Mouse (Mus musculus): ENCODE data around the gene Syn3.
"Not testable (repeated sequence)": the region's sequence is repeated elsewhere in the genome, so short reads cannot be mapped to it uniquely, and the experiment has no call there.

The Syn3 gene

DNA sequence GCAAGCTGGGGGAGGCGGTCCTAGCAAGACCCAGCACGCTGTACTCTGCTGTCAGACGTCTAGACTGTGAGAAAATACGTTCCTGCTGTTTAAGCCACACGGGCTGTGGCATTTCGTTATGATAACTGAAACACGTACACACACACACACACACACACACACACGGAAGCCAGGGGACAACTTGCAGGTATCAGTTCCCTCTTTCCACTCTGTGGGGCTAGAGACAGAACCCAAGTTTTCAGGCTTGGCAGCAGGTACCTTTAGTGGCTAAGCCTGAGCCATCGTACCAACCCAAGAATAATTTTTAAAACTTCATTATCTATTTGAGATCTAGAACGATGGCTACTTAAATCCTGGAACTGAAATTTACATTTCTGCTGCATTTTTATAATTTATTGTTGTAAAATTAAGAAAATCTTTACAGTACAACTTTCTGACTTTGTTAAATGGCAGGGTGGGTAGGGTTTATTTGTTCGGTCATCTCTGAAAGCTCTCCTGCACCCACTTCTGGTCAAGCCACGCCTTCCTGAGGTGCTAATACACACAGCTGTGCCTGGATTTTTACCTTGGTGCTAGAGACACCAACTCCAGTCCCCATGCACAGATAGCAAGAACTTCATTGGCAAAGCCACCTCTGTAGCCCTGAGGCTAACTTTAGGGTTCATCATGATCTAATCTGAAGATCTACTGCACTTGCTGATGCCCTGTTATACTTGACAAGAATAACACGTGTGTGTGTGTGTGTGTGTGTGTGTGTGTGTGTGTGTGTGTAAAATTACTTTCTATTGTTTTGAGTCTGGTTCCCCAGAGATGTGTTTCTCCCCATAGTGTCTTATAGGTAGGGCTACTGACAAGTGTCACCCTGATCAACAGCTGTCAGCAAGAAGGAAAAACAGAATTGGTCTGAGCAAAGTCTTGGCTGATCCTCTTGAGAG is 29.8 kb downstream of the Syn3 start:
- DNase-seq = no peak

DNA sequence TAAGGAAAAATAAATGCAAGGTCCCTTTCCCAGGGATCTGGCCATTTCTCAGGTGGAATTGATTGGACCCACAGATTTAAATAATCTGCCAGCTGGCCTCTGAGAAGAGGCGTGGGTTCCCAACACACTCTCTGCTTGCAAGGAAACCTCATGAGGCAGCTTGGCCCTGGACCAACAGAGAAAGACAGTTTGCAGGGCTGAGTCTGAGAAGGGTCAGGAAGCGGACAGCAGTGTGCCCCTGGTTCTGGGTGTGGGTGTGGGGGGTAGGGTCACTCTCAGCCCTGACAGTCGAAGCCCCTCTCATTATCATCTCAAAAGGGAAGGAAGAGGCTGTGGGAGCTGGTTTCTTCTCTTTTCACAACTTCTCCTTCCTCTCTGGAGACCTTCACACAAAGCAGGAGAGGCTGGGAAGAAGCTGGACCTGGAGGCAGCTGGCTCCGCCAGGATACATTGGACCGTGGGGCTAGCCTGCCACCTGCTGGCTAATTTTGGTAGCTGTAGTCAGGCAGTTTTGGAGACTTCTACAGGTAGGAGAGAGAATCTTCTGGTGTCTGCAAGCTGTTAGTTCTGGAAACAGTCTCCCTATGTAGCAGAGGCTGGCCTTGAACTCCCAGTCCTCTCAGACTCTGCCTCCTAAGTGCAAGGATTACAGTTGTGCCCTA is 35.0 kb downstream of the Syn3 start:
- peak; percentile 80 to 87 for DNase-seq

DNA sequence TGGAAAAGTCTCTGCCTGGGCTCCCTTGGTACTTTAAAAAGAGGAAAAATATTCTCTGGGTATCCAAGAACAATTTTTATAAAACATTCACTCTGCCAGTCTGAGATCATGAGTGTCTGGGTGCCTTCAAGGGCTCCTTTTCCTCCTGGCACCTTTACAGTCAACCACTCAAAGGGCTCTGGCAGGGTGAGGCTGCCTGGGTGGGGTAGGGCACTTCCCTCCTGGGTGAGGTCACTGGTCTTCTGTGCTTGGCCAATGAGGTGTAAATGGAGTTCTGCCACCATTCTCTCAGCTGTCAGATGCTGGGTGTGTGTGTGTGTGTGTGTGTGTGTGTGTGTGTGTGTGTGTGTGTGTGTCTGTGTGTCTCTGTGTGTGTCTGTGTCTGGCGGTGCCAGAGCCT is 39.1 kb downstream of the Syn3 start:
- peak; percentile 69 to 83 for DNase-seq

DNA sequence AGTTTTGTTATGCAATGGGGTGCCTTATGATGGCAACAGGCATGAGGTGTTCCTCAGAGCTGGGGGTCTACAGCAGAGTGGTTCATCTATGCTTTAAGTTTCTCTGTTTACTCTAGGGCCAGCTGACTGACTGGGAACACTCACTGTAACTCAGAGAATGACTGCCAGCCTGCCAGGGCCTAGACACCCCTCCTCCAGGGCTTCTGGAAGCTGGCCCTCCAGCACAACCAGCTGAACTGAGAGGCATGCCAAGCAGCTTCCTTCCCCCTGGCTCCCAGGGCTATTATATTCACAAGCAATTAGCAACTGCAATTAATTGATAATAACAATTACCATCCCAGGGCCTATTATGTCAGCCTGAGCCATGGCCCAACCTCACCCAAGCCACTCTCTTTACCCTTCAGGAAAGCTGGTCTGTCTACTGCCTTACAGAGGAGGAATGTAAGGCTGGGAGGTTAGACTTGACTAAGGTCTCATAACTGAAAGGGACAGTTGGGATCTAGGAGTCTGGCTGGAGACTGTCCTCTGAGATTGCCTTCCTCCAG is 41.0 kb downstream of the Syn3 start:
- DNase-seq = peak in 1 of 2 experiments; percentile 31

DNA sequence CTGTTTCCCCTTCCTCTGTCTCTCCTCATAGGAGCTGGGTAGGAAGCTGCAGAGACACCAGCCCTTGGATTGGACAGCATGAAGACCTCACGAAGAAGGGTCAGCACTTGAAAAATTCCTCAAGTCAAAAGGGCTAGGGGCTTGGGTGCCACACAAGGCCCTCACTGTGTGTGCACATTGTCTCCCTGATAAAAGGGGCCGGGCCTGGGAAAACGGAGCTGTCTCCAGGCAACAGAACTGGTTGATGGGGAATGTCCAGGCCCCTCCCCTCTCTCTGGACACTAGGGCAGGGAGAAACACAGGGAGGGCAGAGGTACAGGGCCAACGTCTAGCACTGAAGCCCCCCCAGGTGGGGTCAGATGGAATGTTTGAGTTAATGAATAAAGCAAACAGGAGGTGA is 41.5 kb downstream of the Syn3 start:
- peak in 1 of 2 experiments; percentile 31 for DNase-seq

DNA sequence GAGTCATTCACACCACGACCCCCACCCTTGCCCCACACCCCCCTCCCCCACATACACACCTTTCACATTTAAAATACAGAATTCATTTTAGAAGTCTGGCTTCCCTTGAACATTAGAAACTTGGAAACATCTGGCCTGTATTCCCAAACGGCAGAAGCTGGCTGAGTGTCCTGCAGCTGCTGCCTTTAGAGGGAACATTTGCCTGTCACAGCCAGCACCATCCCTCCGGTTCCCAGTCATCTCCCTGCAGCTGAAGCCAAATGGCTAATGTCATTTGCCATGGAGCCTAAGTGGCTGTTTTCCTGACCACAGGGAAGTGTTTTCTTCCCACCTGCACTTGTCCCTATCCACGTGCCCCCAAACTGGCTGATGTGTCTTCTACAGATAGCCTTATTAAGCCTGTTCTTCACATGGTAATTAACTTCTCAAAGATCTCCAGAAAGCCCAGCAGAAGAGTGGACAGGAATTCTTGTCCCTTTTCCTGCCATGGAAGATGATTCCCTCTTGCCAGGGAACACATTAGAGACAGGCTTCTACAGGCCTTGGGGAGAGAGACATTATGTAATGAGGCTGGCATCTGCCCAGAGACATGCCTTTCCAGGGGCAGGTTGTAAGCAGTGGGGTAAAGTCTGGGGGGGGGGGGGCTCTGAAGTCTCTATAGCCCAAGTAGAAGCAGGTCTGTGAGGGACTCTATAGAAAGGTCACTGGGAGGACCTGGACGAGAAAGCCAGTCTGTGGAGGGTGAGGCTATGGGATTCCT is 43.2 kb downstream of the Syn3 start:
- DNase-seq = no peak

DNA sequence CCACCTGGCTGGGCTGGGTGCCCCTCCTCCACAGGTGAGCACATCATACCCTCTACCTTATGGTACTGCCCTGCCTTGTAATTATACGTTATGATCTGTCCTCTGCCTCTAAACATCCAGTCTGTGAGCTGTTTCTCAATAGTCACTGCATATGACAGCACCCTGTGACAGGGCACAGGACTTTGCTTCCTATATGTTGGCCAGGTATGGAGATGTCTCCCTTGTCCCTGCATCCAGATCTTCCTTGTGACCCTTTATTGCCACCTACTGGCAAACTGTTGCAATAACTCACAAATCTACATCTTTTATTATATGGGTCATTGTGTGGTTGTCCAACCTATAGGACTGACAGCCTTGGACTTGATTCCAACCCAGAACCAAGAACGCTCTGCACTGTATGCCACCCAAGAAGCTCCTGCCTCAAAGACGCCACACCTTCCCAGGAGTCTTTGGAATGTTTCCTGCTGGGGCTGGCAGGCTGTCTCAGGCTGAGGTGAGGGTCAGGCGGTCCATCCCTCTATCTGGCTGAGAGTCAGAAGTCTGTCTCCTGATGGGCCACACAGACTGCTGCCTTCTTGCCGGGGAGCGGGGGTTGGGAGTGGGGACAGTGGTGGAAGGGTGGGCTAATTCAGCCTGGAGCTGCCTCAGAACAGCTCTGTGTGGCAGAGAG is 46.2 kb downstream of the Syn3 start:
- peak in 1 of 2 experiments; percentile 46 for DNase-seq

DNA sequence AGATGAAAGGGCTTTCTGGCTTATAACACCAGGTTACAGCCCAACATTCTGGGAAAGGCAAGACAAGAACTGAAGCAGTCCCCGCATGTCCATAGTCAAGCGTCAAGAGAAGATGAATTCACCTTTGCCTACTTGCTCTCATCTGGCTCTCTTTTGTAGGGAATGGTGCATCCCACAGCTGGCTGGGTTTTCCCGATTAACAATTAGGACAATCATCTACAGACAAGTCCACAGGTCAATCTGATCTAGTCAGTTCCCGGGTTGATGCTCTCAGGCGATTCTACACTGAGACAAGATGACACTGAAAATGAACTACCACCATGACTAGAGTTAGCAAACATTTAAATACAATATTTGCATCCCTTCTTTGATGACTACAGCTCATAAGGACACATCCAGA is 47.4 kb downstream of the Syn3 start:
- no peak for DNase-seq

DNA sequence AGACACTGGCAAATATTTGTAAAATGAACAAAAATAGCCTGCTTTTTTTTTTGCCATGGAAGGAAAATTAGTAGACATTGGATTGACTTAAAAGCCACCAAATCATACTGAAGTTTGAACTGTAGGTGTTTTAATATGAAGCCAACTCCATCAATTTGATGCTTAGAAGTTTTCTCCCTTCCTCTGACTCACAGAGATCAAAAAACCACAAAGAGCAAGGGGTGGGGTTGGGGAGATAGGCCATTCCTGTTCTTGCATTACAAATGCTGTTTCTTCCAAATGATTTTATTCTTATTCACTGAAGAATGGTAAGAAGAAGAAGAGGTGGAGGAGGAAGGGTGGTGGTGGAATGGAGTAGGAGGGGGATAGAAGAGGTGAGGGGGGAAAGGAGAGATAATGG is 52.0 kb downstream of the Syn3 start:
- no peak for DNase-seq

DNA sequence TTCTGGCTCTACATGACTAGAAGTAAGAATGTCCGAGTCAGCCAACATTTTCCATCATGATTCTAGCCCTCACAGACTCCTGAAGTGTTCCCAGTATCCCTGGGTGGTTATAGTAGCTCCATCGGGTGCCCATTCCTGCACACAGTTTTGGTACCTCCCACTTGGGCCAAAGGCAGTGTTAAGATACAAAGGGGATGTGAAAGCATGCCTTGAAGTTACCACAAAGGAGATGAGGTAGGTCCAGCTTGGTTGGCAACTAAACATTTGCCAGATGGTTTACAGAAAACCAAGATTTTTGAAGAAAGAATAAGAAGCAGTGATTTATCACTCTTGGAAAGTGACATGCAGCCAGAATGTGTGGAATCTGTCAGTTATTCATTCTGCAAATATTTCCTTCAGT is 53.5 kb downstream of the Syn3 start:
- no peak for DNase-seq

DNA sequence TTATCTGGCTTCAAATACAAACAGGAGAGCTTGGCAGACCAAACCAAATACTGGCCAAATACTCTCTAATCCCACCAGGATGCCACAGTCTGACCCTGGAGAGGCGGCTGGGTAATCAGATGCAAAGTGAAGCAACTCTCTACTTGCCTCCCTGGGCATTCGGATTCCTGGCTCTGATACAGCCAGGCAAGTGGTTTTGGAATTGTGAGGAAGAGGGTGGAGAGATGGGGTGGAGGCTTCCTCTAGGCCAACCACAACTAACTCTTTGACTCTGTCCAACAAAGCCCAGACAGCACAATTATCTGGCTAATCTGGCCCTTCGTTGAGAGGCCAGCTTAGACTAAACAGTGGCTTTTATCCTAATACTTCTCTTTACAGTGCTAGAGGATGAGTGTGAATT is 54.0 kb downstream of the Syn3 start:
- DNase-seq = no peak

DNA sequence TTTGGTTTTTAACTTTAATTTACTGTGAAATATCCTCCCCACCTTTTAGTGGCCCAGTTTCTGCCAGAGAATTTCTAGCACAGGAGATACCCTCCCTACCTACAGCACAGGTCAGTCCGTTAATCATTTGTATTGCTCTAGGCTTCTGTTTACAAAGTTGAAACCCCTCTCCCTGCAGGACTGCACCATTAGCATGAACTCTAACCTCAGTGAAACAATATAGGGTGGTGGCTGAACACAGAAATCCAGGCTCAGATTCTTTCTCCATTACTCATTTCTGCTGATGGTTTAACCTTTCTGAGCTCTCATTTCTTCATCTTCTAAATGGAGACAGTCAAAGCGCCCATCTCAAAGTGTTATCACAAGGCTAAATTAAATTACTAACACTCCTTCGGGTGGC is 56.9 kb downstream of the Syn3 start:
- DNase-seq = no peak

DNA sequence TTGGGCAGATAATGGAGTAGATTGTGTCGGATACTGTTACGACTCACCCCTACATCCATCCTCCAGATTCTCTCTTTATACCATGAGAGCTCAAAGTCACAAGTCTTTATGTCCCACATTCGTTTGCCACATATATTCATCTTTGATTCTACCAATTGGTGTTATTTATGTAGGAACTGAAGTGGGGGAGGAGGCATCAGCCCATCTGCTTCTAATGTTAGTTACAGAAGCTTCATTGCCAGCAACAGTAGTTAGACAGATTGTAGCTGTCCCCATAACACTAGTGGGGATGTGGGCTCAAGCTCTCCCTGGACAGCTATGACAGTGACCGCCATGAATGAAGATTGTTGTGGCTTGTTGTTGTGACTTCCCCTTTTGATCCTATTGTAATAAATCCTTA is 59.1 kb downstream of the Syn3 start:
- DNase-seq = no peak

DNA sequence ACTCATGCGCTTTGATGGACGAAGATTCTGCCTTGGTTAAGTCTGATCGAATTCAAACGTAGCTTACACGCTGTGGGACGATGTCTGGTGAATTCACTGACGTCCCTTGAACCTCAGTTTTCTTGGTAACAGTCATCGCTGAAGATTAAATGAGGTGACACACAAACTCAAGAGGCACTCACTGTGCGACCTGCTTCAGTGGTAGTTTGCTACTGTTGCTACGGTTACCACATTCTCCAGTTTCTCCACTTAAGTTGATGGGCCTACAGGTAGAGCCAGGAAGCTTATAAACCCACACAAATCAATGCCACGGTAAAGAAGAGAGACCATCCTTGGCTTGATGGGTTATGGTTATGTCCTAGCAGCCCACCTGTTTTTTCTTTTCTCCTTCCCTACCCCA is 61.4 kb downstream of the Syn3 start:
- no peak for DNase-seq

DNA sequence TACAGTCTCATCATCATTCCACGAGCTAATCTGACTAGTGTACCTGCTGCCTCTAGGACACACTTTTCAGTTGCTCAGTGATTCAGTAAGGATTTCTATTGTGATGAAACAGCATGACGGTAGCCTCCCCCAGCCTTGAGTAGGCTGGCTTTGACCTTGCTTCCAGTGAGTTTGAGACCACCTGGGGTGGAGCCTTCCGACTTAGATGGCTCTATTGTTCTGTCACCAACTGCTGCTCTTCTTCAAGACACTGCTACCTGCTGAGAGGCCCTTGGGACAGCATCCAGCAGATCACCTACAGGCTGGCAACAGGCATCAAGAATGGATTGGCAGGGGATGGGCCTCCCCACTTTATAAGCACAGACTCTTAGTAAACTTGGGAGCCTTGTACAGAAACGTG is 63.7 kb downstream of the Syn3 start:
- DNase-seq = not testable (repeated sequence)

DNA sequence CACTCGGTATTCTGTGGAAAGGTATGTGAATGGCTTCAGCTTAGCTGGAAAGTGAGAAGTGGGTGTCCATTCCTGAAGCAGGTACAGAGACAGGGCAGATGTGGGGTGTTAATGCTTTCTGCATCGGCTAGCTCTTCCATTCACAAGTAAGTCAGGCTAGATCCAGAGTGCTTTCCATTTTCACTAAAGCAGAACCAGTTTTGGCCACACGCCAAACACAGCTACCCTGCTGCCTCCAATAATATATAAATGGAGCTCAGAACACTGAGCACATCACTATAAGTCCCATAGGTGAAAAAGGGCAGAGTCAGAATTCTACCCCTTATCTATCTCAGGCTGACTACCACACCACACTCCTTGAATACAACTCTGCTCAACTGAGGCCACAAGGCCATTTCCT is 69.0 kb downstream of the Syn3 start:
- no peak for DNase-seq

DNA sequence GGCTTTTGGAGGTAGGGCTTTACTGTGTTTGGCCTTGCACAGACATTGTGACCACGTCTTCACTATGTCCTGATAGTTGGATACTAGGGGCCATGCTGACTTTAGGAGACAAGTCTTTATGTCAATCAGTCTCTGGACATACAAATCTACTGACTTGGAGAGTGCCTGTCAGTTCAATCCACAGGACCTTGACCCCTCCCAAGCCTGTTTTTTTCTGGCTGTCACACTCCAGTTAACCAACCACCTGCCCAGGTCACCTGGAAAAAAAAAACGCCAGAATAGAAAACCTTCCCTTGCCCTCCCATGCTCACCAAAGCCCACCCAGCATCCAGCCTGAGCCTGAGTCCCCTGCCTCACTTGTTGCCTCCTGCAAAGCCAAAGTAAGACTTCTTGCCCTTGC is 70.7 kb downstream of the Syn3 start:
- no peak for DNase-seq

DNA sequence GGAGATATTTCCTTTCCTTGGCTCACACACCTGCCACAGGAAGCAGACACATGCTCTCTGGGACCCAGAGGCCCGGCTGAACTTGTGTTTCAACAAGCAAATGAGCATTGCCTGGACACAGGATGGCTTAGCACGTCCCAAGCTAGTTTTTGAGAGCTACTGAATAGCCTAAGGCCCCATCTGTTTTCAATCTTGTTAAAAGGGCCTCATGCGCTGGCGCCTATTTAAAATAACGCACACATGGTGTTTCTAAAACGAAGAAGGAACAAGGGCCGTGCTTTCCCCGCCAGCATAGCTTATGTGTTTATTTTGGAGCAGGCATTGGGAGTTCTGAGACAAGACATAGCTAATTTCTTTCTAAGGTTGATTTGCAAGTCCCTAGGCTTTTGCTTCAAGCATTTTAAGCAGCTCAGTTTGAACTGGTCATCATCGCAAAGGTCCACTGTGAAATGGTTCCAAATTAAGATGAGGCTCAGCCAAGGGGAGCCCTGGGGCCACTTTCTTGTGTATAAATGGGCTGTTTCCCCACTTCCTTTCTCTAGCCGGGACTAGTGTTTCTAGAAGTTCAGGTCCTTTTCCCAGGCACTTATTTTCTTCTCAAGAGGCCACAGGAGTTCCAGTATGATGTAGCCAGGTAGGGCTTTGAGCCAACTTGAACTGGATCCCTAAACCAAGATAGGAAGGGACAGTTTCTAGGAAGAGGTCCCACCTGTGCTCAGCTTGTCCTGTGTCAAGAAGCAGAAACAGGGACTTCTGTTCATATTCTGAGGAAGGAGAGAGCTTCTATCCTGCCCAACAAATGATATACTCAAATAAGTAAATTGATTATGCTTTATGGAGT is 72.8 kb downstream of the Syn3 start:
- no peak for DNase-seq

DNA sequence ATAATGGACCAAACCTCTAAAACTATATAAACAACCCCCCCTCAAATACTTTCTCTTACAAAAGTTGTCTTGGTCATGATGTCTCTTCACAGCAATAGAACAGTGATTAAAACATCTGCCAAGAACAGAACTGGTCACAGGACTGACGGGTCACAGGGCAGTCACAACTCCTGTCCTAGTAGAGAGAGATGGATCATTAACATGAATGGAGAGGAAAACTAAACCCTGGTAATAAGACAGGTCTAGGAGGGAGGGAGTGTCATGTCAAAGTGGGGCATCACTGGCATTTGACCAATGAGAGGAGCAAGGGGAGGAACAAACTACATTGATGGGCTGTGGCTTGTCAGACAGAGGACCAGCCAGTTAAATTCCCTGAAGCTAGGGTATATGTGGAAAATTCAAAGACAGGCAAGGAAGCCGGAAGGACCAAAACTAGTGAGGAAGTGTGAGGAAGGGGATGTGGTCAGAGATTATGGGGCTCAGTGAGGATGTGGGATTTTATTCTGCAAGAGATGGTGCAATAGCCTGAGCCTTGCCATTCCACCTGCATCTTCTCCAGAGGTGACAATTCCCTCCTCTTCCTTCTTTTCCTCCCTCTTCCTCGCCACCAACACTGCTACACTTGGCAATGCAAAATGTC is 76.8 kb downstream of the Syn3 start:
- no peak for DNase-seq

DNA sequence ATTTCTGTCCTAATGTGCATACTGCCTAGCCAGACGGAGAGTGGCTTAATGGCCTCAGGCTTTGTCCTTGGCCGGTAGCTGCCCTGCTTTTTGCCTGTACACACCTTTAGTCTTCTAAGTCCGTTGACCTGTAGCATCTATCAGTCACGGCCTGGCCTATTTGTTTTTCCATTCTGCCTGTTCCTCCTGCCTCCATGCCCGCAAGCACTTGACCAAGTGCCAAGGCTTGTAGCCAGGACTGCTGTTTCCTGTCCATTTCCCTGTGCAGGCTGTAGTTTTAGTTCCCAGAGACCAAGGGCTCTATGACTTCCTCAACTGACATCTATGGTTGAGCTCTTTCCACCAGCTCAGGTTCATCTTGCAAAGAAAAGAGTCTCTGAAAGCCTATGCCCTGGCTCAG is 79.8 kb downstream of the Syn3 start:
- DNase-seq = peak; percentile 41 to 68

DNA sequence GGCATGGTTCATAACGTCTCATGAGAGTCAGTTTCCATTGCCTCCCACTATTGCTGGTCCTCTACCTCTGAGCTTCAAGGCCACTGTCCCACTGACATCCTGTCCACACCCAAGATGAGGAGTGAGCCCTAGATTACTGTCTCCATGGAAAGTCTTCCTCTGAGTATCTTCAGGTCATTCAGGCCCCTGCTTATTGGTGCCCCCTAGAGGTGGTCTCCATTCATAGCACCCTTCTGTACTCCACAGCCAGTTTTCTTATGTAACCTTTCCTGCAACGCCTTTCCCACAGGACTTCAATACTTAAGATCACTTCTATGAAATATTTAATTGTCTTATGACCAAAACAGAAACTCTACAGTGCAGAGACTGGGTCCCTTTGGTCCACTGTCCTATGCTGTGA is 80.4 kb downstream of the Syn3 start:
- no peak for DNase-seq
